ENCODE assay signal across 1 mouse cellular context in the genomic region with DNA sequence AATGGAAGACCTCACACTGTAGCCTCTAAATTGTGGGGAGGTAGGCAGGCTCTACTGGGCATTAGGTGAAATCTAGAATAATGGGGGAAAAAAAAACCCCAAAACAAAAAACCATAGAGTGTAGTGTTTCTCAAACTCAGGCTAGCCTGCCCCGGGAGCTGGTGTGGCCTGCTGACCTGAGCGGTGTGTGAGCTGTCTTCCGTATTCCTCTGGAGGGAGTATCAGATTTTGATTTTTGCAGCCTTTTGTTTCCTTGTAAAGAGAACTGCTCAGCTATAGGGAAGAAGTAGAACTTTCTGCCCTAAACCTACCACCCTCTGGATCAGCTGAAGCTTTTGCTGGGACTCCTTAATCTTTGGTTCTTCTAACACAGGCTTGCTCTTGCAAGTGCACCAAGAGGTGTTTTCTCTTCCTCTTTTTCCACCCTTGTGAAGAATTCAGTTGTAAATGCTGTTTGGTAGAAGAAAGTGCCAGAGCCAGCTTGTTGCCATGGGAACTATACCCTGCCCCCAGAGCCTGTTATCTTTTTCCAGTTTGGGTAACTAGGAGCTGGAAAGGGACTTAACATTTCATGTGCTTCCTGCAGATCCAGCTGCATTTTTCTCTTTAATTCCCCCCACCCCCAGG.
TF ChIP-seq lines count a peak whose summit lies in the region.

No protein-coding gene starts in this region.

TF ChIP-seq in CH12.LX, 34 proteins besides CTCF, POLR2A, EP300 and RAD21:
- no peak for TF ChIP-seq ZC3H11A (IDR thresholded peaks at IDR 0.05; ENCODE audit: low read depth, low read length)
- TF ChIP-seq POLR2AphosphoS2 (IDR thresholded peaks at IDR 0.05; ENCODE audit: low read depth, low read length): no peak
- no peak for TF ChIP-seq ZKSCAN1 (IDR thresholded peaks at IDR 0.05; ENCODE audit: borderline replicate concordance, low read depth, low read length)
- no peak for TF ChIP-seq ETS1 (conservative IDR thresholded peaks at IDR 0.05; ENCODE audit: low read depth, low read length)
- peak; percentile 81 for TF ChIP-seq MXI1 (IDR thresholded peaks at IDR 0.05; ENCODE audit: low read depth, low read length)
- no peak for TF ChIP-seq HCFC1 (IDR thresholded peaks at IDR 0.05; ENCODE audit: low read depth, low read length)
- no peak for TF ChIP-seq KAT2A (IDR thresholded peaks at IDR 0.05; ENCODE audit: insufficient replicate concordance, low read length)
- TF ChIP-seq E2F4 (IDR thresholded peaks at IDR 0.05; ENCODE audit: insufficient replicate concordance, low read depth, low read length): no peak
- TF ChIP-seq UBTF (IDR thresholded peaks at IDR 0.05; ENCODE audit: low read depth, low read length): no peak
- TF ChIP-seq TBP (conservative IDR thresholded peaks at IDR 0.05; ENCODE audit: low read depth, low read length): no peak
- no peak for TF ChIP-seq NRF1 (IDR thresholded peaks at IDR 0.05; ENCODE audit: low read depth, low read length)
- no peak for TF ChIP-seq NELFE (IDR thresholded peaks at IDR 0.05; ENCODE audit: low read depth, low read length)
- TF ChIP-seq GABPA (IDR thresholded peaks at IDR 0.05; ENCODE audit: insufficient replicate concordance, low read depth, low read length): no peak
- peak; percentile 35; the same call in 1 of the 2 replicates for TF ChIP-seq ELF1 (IDR thresholded peaks at IDR 0.05; ENCODE audit: low read depth, low read length)
- no peak for TF ChIP-seq SMC3 (IDR thresholded peaks at IDR 0.05; ENCODE audit: low read depth, low read length)
- TF ChIP-seq MAZ (IDR thresholded peaks at IDR 0.05; ENCODE audit: low read depth, low read length): no peak
- TF ChIP-seq ZMIZ1 (IDR thresholded peaks at IDR 0.05; ENCODE audit: low read depth, low read length): no peak
- TF ChIP-seq JUND (conservative IDR thresholded peaks at IDR 0.05; ENCODE audit: low read depth, low read length): no peak
- TF ChIP-seq USF1 (IDR thresholded peaks at IDR 0.05; ENCODE audit: low read depth, low read length): no peak
- TF ChIP-seq SIN3A (IDR thresholded peaks at IDR 0.05; ENCODE audit: low read length): peak; percentile 53
- TF ChIP-seq MAFK (IDR thresholded peaks at IDR 0.05; ENCODE audit: insufficient replicate concordance, low read length): no peak
- no peak for TF ChIP-seq TCF12 (IDR thresholded peaks at IDR 0.05; ENCODE audit: low read depth, low read length)
- no peak; the same call in 1 of the 2 replicates for TF ChIP-seq CHD1 (IDR thresholded peaks at IDR 0.05; ENCODE audit: low read depth, low read length)
- no peak for TF ChIP-seq BHLHE40 (IDR thresholded peaks at IDR 0.05; ENCODE audit: low read depth, low read length)
- no peak for TF ChIP-seq MAX (IDR thresholded peaks at IDR 0.05; ENCODE audit: low read length)
- TF ChIP-seq JUN (IDR thresholded peaks at IDR 0.05; ENCODE audit: insufficient read depth, low read depth, low read length): no peak
- TF ChIP-seq IRF4 (IDR thresholded peaks at IDR 0.05; ENCODE audit: low read depth, low read length): peak; percentile 44
- no peak for TF ChIP-seq RCOR1 (conservative IDR thresholded peaks at IDR 0.05; ENCODE audit: low read depth, low read length)
- TF ChIP-seq PAX5 (IDR thresholded peaks at IDR 0.05; ENCODE audit: low read length): no peak
- TF ChIP-seq CHD2 (IDR thresholded peaks at IDR 0.05; ENCODE audit: low read length): no peak
- no peak for TF ChIP-seq USF2 (conservative IDR thresholded peaks at IDR 0.05; ENCODE audit: low read depth, low read length)
- TF ChIP-seq ZNF384 (IDR thresholded peaks at IDR 0.05; ENCODE audit: low read depth, low read length): no peak
- no peak for TF ChIP-seq MYC (IDR thresholded peaks at IDR 0.05; ENCODE audit: low read depth, low read length)
- peak; percentile 39; the same call in 1 of the 2 replicates for TF ChIP-seq MEF2A (IDR thresholded peaks at IDR 0.05; ENCODE audit: borderline replicate concordance, low read depth, low read length)
